In genomic region chr9:97660989-97661388, GRCm38 (mm10) we compare ENCODE assay signal across 31 mouse cellular contexts.
"Had no signal": no experiment of that assay in that cellular context is flagged by ENCODE, and none has a peak within 500 bp of the region (broad histone marks: within the 10 kb centered on the region; RNA-seq: fewer than 3 reads in every experiment).

No protein-coding gene starts in this region.

- H3K36me3 ChIP-seq: limb, embryonic 10.5 days; limb, embryonic 12.5 days; limb, embryonic 13.5 days; limb, embryonic 15.5 days; liver, embryonic 12.5 days; liver, embryonic 13.5 days; liver, embryonic 15.5 days; lung, embryonic 15.5 days; midbrain, embryonic 10.5 days; midbrain, embryonic 12.5 days; midbrain, embryonic 13.5 days; midbrain, embryonic 15.5 days had no signal

- H3K27ac ChIP-seq: left cerebral cortex, adult 2 months; limb, embryonic 10.5 days; limb, embryonic 12.5 days; limb, embryonic 13.5 days; limb, embryonic 15.5 days; liver, embryonic 12.5 days; liver, embryonic 13.5 days; liver, embryonic 14.5 days; liver, embryonic 15.5 days; lung, embryonic 15.5 days; macrophage; midbrain, embryonic 10.5 days; midbrain, embryonic 12.5 days; midbrain, embryonic 13.5 days; midbrain, embryonic 15.5 days had no signal

- H3K4me3 ChIP-seq: left cerebral cortex, adult 2 months; limb, embryonic 10.5 days; limb, embryonic 12.5 days; limb, embryonic 13.5 days; limb, embryonic 15.5 days; liver, embryonic 12.5 days; liver, embryonic 13.5 days; liver, embryonic 15.5 days; lung, embryonic 15.5 days; megakaryocyte, embryonic 14.5 days; midbrain, embryonic 10.5 days; midbrain, embryonic 12.5 days; midbrain, embryonic 13.5 days; midbrain, embryonic 15.5 days; myocyte had no signal

- ATAC-seq: liver, embryonic 12.5 days; liver, postnatal 0 days; lung, postnatal 0 days; midbrain, embryonic 13.5 days; midbrain, embryonic 15.5 days; midbrain, embryonic 16.5 days had no signal

- H3K9me3 ChIP-seq: limb, embryonic 10.5 days; limb, embryonic 12.5 days; limb, embryonic 13.5 days; limb, embryonic 15.5 days; liver, embryonic 12.5 days; liver, embryonic 13.5 days; liver, embryonic 15.5 days; lung, embryonic 15.5 days; midbrain, embryonic 10.5 days; midbrain, embryonic 12.5 days; midbrain, embryonic 13.5 days; midbrain, embryonic 15.5 days had no signal

- H3K27me3 ChIP-seq: limb, embryonic 12.5 days; limb, embryonic 13.5 days; limb, embryonic 15.5 days; liver, embryonic 12.5 days; liver, embryonic 13.5 days; liver, embryonic 15.5 days; lung, embryonic 15.5 days; megakaryocyte, embryonic 14.5 days; midbrain, embryonic 12.5 days; midbrain, embryonic 13.5 days; midbrain, embryonic 15.5 days had no signal

- H3K9ac ChIP-seq: limb, embryonic 12.5 days; limb, embryonic 13.5 days; limb, embryonic 15.5 days; liver, embryonic 12.5 days; liver, embryonic 13.5 days; liver, embryonic 14.5 days; liver, embryonic 15.5 days; liver, postnatal 0 days; lung, embryonic 14.5 days; lung, embryonic 15.5 days; midbrain, embryonic 12.5 days; midbrain, embryonic 13.5 days; midbrain, embryonic 15.5 days had no signal

- DNase-seq: left cerebral cortex, postnatal 4 days; liver; liver, embryonic 13.5 days; liver, postnatal 0 days; lung, adult 18-20 months; lung, adult 2 months; lung, embryonic 14.5 days; lung, postnatal 10 days; lung, postnatal 14 days; lung, postnatal 36 days; lung, postnatal 4 days; midbrain, embryonic 14.5 days had no signal

- H3K4me2 ChIP-seq: limb, embryonic 12.5 days; limb, embryonic 13.5 days; limb, embryonic 15.5 days; liver, embryonic 11.5 days; liver, embryonic 12.5 days; liver, embryonic 13.5 days; liver, embryonic 15.5 days; lung, embryonic 14.5 days; lung, embryonic 15.5 days; midbrain, embryonic 12.5 days; midbrain, embryonic 13.5 days; midbrain, embryonic 15.5 days had no signal

- H3K4me1 ChIP-seq: limb, embryonic 10.5 days; limb, embryonic 12.5 days; limb, embryonic 13.5 days; limb, embryonic 15.5 days; liver, embryonic 12.5 days; liver, embryonic 13.5 days; liver, embryonic 15.5 days; lung, embryonic 15.5 days; megakaryocyte, embryonic 14.5 days; midbrain, embryonic 10.5 days; midbrain, embryonic 12.5 days; midbrain, embryonic 15.5 days had no signal
